Mouse (Mus musculus): ENCODE data around the gene Ubiad1. TPM values are rescaled to one million over a fixed set of nuclear protein-coding genes. Genes with fewer than 3 reads are reported as not detected.
A peak's percentile ranks its signal among the peaks of the same experiment; 100 is the strongest.

The Ubiad1 gene
- polyA plus RNA-seq, 1 experiment from 2014 or later: 14.6 TPM

GRCm38 (mm10) chr4:148429121-148429520 lies 15.4 kb downstream of the Ubiad1 start:
- Histone ChIP-seq H3K4me2 (replicated peaks; ENCODE audit: low read depth, low read length) (no peak overlapping the region), H3K36me3 (ENCODE audit: control insufficient read depth, insufficient read depth, low read length) (no peaks in the 10 kb centered on the region), H3K27me3 (ENCODE audit: control insufficient read depth, insufficient read depth, low read length) (no peaks in the 10 kb centered on the region), H3K9ac (ENCODE audit: low read depth, low read length) (no peak overlapping the region), H3K4me1 (replicated peaks; ENCODE audit: control insufficient read depth, insufficient read depth, low read length) (0 out of 2 replicates have a peak, but pooled peaks cover 2% of the 10 kb centered on the region), H3K4me3 (ENCODE audit: low read depth, low read length) (no peak overlapping the region), H3K27ac (ENCODE audit: low read depth, low read length) (no peak overlapping the region), H3K9me3 (ENCODE audit: control insufficient read depth, low read length) (no peaks in the 10 kb centered on the region)
- no peak for ATAC-seq (ENCODE audit: low FRiP score)
- WGBS: 88% methylated on average over 11 of the region's 11 CpGs
- DNase-seq (ENCODE audit: low spot score): no peak

GRCm38 (mm10) chr4:148428544-148428943 lies 16.0 kb downstream of the Ubiad1 start:
- no peak for DNase-seq (ENCODE audit: low spot score)

GRCm38 (mm10) chr4:148426950-148427850 lies 17.4 kb downstream of the Ubiad1 start:
- no peak for ATAC-seq (ENCODE audit: low FRiP score)
- Histone ChIP-seq H3K27ac (ENCODE audit: low read depth, low read length) (no peak overlapping the region), H3K9me3 (ENCODE audit: control insufficient read depth, low read length) (no peaks in the 10 kb centered on the region), H3K27me3 (ENCODE audit: control insufficient read depth, insufficient read depth, low read length) (no peaks in the 10 kb centered on the region), H3K36me3 (ENCODE audit: control insufficient read depth, insufficient read depth, low read length) (no peaks in the 10 kb centered on the region), H3K9ac (ENCODE audit: low read depth, low read length) (no peak overlapping the region), H3K4me3 (ENCODE audit: low read depth, low read length) (no peak overlapping the region), H3K4me2 (replicated peaks; ENCODE audit: low read depth, low read length) (no peak overlapping the region), H3K4me1 (replicated peaks; ENCODE audit: control insufficient read depth, insufficient read depth, low read length) (0 out of 2 replicates have a peak, but pooled peaks cover 2% of the 10 kb centered on the region)
- no peak for DNase-seq (ENCODE audit: low spot score)
- WGBS: 84% methylated on average over 10 of the region's 10 CpGs

More at GRCm38 (mm10) chr4:148428544-148428943, 16.0 kb downstream of the Ubiad1 start:
- no peaks in the 10 kb centered on the region for H3K27me3 ChIP-seq (ENCODE audit: control insufficient read depth, insufficient read depth, low read length)
- H3K4me3 ChIP-seq (ENCODE audit: low read depth, low read length): no peak overlapping the region
- WGBS: 84% methylated on average over 5 of the region's 5 CpGs
- H3K36me3 ChIP-seq (ENCODE audit: control insufficient read depth, insufficient read depth, low read length): no peaks in the 10 kb centered on the region
- H3K27ac ChIP-seq (ENCODE audit: low read depth, low read length): no peak overlapping the region
- no peak for ATAC-seq (ENCODE audit: low FRiP score)
- 0 out of 2 replicates have a peak, but pooled peaks cover 2% of the 10 kb centered on the region for H3K4me1 ChIP-seq (replicated peaks; ENCODE audit: control insufficient read depth, insufficient read depth, low read length)
- H3K9ac ChIP-seq (ENCODE audit: low read depth, low read length): no peak overlapping the region
- no peak overlapping the region for H3K4me2 ChIP-seq (replicated peaks; ENCODE audit: low read depth, low read length)
- H3K9me3 ChIP-seq (ENCODE audit: control insufficient read depth, low read length): no peaks in the 10 kb centered on the region

- no peak overlapping the region for H3K27ac ChIP-seq (ENCODE audit: low read depth, low read length)
- WGBS: 60% methylated on average over 6 of the region's 6 CpGs
Observed at GRCm38 (mm10) chr4:148417559-148417958, 27.0 kb downstream of the Ubiad1 start.

GRCm38 (mm10) chr4:148417074-148417526 lies 27.5 kb downstream of the Ubiad1 start:
- Histone ChIP-seq H3K36me3 (ENCODE audit: control insufficient read depth, insufficient read depth, low read length) (no peaks in the 10 kb centered on the region), H3K4me3 (ENCODE audit: low read depth, low read length) (no peak overlapping the region), H3K27ac (ENCODE audit: low read depth, low read length) (no peak overlapping the region), H3K4me1 (replicated peaks; ENCODE audit: control insufficient read depth, insufficient read depth, low read length) (no peaks in the 10 kb centered on the region), H3K9me3 (ENCODE audit: control insufficient read depth, low read length) (no peaks in the 10 kb centered on the region), H3K4me2 (replicated peaks; ENCODE audit: low read depth, low read length) (no peak overlapping the region), H3K9ac (ENCODE audit: low read depth, low read length) (no peak overlapping the region; the same call in 1 of the 2 replicates), H3K27me3 (ENCODE audit: control insufficient read depth, insufficient read depth, low read length) (no peaks in the 10 kb centered on the region)
- ATAC-seq (ENCODE audit: low FRiP score) (0 out of 2 replicates have a peak, but pooled peaks have one; percentile 39), DNase-seq (ENCODE audit: low spot score) (no peak)
- 58% methylated on average over 11 of the region's 11 CpGs for WGBS

More at GRCm38 (mm10) chr4:148417559-148417958, 27.0 kb downstream of the Ubiad1 start:
- H3K4me2 ChIP-seq (replicated peaks; ENCODE audit: low read depth, low read length): no peak overlapping the region
- H3K4me3 ChIP-seq (ENCODE audit: low read depth, low read length): no peak overlapping the region
- H3K27me3 ChIP-seq (ENCODE audit: control insufficient read depth, insufficient read depth, low read length): no peaks in the 10 kb centered on the region
- H3K9me3 ChIP-seq (ENCODE audit: control insufficient read depth, low read length): no peaks in the 10 kb centered on the region
- no peaks in the 10 kb centered on the region for H3K36me3 ChIP-seq (ENCODE audit: control insufficient read depth, insufficient read depth, low read length)
- H3K4me1 ChIP-seq (replicated peaks; ENCODE audit: control insufficient read depth, insufficient read depth, low read length): no peaks in the 10 kb centered on the region
- H3K9ac ChIP-seq (ENCODE audit: low read depth, low read length): no peak overlapping the region
- ATAC-seq (ENCODE audit: low FRiP score) (no peak), DNase-seq (ENCODE audit: low spot score) (no peak)

GRCm38 (mm10) chr4:148415575-148415974 lies 29.0 kb downstream of the Ubiad1 start:
- 17% methylated on average over 16 of the region's 16 CpGs for WGBS
- Histone ChIP-seq H3K27ac (ENCODE audit: low read depth, low read length) (no peak overlapping the region), H3K27me3 (ENCODE audit: control insufficient read depth, insufficient read depth, low read length) (no peaks in the 10 kb centered on the region), H3K36me3 (ENCODE audit: control insufficient read depth, insufficient read depth, low read length) (no peaks in the 10 kb centered on the region), H3K9ac (ENCODE audit: low read depth, low read length) (no peak overlapping the region), H3K9me3 (ENCODE audit: control insufficient read depth, low read length) (no peaks in the 10 kb centered on the region), H3K4me2 (replicated peaks; ENCODE audit: low read depth, low read length) (no peak overlapping the region), H3K4me1 (replicated peaks; ENCODE audit: control insufficient read depth, insufficient read depth, low read length) (no peaks in the 10 kb centered on the region), H3K4me3 (ENCODE audit: low read depth, low read length) (no peak overlapping the region)
- ATAC-seq (ENCODE audit: low FRiP score) (no peak), DNase-seq (ENCODE audit: low spot score) (no peak)

GRCm38 (mm10) chr4:148408256-148408975 lies 36.2 kb downstream of the Ubiad1 start:
- no peak overlapping the region for H3K9ac ChIP-seq (ENCODE audit: low read depth, low read length)
- H3K4me2 ChIP-seq (replicated peaks; ENCODE audit: low read depth, low read length): no peak overlapping the region
- ATAC-seq (ENCODE audit: low FRiP score) (no peak), DNase-seq (ENCODE audit: low spot score) (no peak)
- 67% methylated on average over 10 of the region's 10 CpGs for WGBS
- H3K36me3 ChIP-seq (ENCODE audit: control insufficient read depth, insufficient read depth, low read length): no peaks in the 10 kb centered on the region
- H3K9me3 ChIP-seq (ENCODE audit: control insufficient read depth, low read length): no peaks in the 10 kb centered on the region
- peaks cover 6% of the 10 kb centered on the region; the same call in 1 of the 2 replicates for H3K27me3 ChIP-seq (ENCODE audit: control insufficient read depth, insufficient read depth, low read length)
- H3K27ac ChIP-seq (ENCODE audit: low read depth, low read length): no peak overlapping the region
- H3K4me3 ChIP-seq (ENCODE audit: low read depth, low read length): no peak overlapping the region
- H3K4me1 ChIP-seq (replicated peaks; ENCODE audit: control insufficient read depth, insufficient read depth, low read length): 0 out of 2 replicates have a peak, but pooled peaks cover 4% of the 10 kb centered on the region

GRCm38 (mm10) chr4:148405255-148405788 lies 39.2 kb downstream of the Ubiad1 start:
- H3K4me2 ChIP-seq (replicated peaks; ENCODE audit: low read depth, low read length): no peak overlapping the region
- H3K4me1 ChIP-seq (replicated peaks; ENCODE audit: control insufficient read depth, insufficient read depth, low read length): peaks cover 9% of the 10 kb centered on the region
- no peak for ATAC-seq (ENCODE audit: low FRiP score)
- DNase-seq (ENCODE audit: low spot score): no peak
- peaks cover 10% of the 10 kb centered on the region; the same call in 1 of the 2 replicates for H3K27me3 ChIP-seq (ENCODE audit: control insufficient read depth, insufficient read depth, low read length)
- no peak overlapping the region for H3K4me3 ChIP-seq (ENCODE audit: low read depth, low read length)
- no peak overlapping the region for H3K9ac ChIP-seq (ENCODE audit: low read depth, low read length)
- H3K27ac ChIP-seq (ENCODE audit: low read depth, low read length): no peak overlapping the region
- H3K9me3 ChIP-seq (ENCODE audit: control insufficient read depth, low read length): no peaks in the 10 kb centered on the region
- 15% methylated on average over 13 of the region's 13 CpGs for WGBS
- H3K36me3 ChIP-seq (ENCODE audit: control insufficient read depth, insufficient read depth, low read length): no peaks in the 10 kb centered on the region
